Mouse (Mus musculus) liver, postnatal 0 days (tissue): ENCODE results near the gene Majin.

ENCODE experiments used
- CTCF ChIP-seq: sonication (generic); IDR thresholded peaks from 2 replicates; pipeline ENCODE4 v1.5.1; 2016; ENCODE audit warnings: antibody characterized with exemption, low read depth
- EP300 ChIP-seq: IDR thresholded peaks from 2 replicates; pipeline ENCODE4 v1.6.1; 2016; ENCODE audit warnings: antibody characterized with exemption, low read depth, mild to moderate bottlenecking

- peak; percentile 43 for TF ChIP-seq CTCF
- TF ChIP-seq EP300: no peak
Measured at GRCm38 (mm10) chr19:6156372-6156771, 27.8 kb upstream of the Majin start.
